Mouse (Mus musculus): ENCODE measurements at regions not wholly inside any gene's neighbourhood (a gene's known extent, or its start where the extent isn't known, plus 50 kb on each side); places are given as distances from the start of the nearest gene placed in this dataset.
A peak's percentile ranks its signal among the peaks of the same experiment; 100 is the strongest.
"Not testable (repeated sequence)": the region's sequence is repeated elsewhere in the genome, so short reads cannot be mapped to it uniquely, and the experiment has no call there.

DNA sequence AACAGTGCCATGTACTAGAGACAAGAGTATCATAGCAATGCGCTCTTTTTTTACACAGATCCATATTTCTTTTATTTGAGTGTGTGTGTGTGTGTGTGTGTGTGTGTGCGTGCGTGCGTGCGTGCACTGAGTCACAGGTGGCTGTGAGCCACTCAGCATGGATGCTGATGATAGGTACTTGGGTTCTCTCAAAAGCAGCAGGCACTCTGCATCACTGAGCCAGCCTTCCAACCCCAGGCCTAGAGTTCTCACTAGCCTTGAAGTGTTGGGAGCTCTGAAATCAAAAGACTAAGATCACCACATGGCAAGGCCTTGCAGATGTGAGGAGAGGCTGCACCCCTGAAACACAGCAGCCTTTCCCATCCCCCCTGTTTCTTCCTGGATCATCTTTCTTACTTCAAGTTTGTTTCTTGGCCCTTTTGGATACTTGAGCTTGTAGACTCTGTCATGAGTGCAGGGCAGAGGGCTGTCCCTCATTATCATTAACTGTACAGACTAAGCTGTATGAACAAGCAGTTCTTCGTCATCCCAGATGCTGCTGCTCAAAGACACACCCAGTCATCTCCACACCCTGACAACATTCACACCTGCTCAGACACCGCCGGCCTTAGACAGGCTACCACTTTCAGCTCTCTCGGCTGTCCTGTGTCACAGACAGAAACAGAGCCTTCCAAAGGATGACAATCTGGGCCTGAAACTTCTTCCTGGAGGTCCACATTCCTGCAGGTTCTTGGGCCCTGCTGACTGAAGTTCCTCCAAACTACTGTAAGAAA, 405.5 kb upstream of the Ercc4 start:
- peak overlapping the region; percentile 27 for H3K4me3 ChIP-seq (replicated peaks)
- peak overlapping the region; percentile 58 for H3K9ac ChIP-seq
- DNase-seq: peak; percentile 59
- H3K9me3 ChIP-seq (replicated peaks): no peaks in the 10 kb centered on the region
- peak overlapping the region; percentile 84 for H3K27ac ChIP-seq
- H3K36me3 ChIP-seq: no peaks in the 10 kb centered on the region
- H3K4me1 ChIP-seq (replicated peaks): peaks cover 19% of the 10 kb centered on the region
- 69% methylated on average over 9 of the region's 9 CpGs for WGBS (ENCODE audit: insufficient replicate concordance)
- H3K27me3 ChIP-seq: no peaks in the 10 kb centered on the region
- peak; percentile 99 for ATAC-seq (ENCODE audit: low read depth)
- H3K4me2 ChIP-seq: peak overlapping the region; percentile 44

DNA sequence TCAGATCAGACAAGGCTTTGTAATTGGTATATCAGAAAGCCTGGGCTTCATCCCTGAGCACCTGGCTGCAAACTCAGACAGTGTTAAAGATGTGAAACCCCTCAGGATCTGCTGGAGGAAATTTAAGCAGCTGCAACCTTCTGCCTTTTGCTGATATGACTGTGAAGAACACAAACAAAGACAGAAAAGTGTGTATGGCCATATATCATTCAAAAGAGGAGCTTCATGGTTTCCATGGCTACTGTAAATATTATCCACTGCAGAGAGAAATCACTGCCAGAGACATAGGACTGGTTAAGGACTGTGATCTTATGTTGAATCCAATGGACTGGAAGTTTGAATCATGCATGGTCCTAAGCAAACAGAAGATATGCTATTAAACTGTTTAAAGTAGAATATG, 402.6 kb upstream of the Ercc4 start:
- no peak for ATAC-seq (ENCODE audit: low read depth)

DNA sequence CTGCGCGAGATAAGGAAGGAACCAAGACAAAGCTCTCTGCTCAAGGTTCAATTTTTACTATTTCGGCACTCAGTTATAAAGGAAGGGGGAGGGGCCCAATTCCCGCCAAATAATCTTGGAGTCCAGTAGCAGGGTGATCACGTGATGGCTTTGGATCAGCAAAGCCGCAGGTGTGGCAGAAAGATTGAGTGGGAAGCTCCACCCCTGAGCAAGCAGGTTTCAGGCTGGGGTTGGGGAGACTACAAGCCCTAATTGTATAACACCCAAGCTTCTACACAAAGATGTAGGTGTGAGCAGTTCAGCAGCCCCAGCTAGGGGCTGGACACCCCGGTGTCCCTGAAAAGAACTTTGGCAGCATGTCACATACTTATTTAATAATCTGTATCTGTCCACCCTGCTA, 388.1 kb upstream of the Ercc4 start:
- 62% methylated on average over 6 of the region's 7 CpGs for WGBS (ENCODE audit: insufficient replicate concordance)
- not testable (repeated sequence) for H3K36me3 ChIP-seq; H3K9me3 ChIP-seq (replicated peaks); H3K4me3 ChIP-seq (replicated peaks); H3K9ac ChIP-seq; H3K4me2 ChIP-seq; H3K27me3 ChIP-seq; H3K27ac ChIP-seq
- ATAC-seq (ENCODE audit: low read depth): 0 out of 2 replicates have a peak, but pooled peaks have one; percentile 29
- DNase-seq: peak; percentile 49
- peaks cover 11% of the 10 kb centered on the region for H3K4me1 ChIP-seq (replicated peaks)

More for the DNA sequence above, 402.6 kb upstream of the Ercc4 start:
- Histone ChIP-seq H3K9ac (no peak overlapping the region), H3K4me1 (replicated peaks) (peaks cover 13% of the 10 kb centered on the region), H3K36me3 (no peaks in the 10 kb centered on the region), H3K27me3 (no peaks in the 10 kb centered on the region), H3K4me2 (no peak overlapping the region), H3K4me3 (replicated peaks) (no peak overlapping the region), H3K9me3 (replicated peaks) (no peaks in the 10 kb centered on the region), H3K27ac (no peak overlapping the region)
- DNase-seq: no peak

DNA sequence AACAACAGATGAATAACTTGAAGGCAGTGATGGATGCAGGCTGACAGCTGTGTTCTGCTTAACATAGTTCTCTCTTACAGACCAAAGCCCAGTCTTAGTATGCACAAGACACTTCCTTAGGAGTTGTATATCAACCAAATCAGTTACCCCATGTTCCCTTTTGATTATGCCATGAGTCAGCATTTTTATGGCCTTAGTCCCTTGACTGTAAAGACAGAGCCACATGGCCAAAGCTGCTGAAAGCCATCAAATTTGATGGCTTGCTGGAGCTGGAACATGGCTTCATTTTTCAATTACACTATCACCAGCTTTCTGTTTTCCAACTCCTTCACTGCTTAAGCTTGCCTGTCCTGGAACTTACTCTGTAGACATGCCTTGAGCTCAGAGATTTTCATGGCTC, 383.4 kb upstream of the Ercc4 start:
- Histone ChIP-seq H3K27ac (no peak overlapping the region), H3K4me3 (replicated peaks) (no peak overlapping the region), H3K36me3 (no peaks in the 10 kb centered on the region), H3K27me3 (no peaks in the 10 kb centered on the region), H3K4me2 (no peak overlapping the region), H3K4me1 (replicated peaks) (peaks cover 7% of the 10 kb centered on the region; the same call in 1 of the 2 replicates), H3K9ac (no peak overlapping the region), H3K9me3 (replicated peaks) (no peaks in the 10 kb centered on the region)
- peak; percentile 36; the same call in 1 of the 2 replicates for ATAC-seq (ENCODE audit: low read depth)
- DNase-seq: no peak

DNA sequence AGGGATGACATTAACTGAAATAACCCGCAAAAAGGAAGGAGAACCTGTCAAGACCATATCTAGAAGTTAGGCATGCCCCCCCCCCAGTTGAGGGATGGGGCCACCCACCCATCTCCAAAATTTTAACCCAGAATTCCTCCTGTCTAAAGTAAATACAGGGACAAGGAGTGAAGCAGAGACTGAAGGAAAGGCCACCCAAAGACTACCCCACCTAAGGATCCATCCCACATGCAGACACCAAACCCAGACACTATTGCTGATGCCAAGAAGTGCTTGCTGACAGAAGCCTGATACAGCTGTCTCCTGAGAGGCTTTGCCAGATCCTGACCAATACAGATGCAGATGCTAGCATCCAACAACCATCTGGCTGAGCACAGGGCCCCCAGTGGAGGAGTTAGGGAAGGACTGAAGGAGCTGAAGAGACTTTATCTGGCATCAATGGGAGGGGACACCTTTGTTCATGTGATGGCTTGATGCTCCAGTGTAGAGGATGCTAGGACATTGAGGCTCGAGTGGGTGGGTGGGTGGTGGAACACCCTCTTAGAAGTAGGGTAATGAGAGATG, 379.2 kb upstream of the Ercc4 start:
- H3K9ac ChIP-seq; H3K27ac ChIP-seq; H3K27me3 ChIP-seq; H3K4me2 ChIP-seq; ATAC-seq (ENCODE audit: low read depth); DNase-seq; H3K4me1 ChIP-seq (replicated peaks); H3K4me3 ChIP-seq (replicated peaks); H3K36me3 ChIP-seq; H3K9me3 ChIP-seq (replicated peaks): not testable (repeated sequence)
- WGBS (ENCODE audit: insufficient replicate concordance): 45% methylated on average over 2 of the region's 2 CpGs

DNA sequence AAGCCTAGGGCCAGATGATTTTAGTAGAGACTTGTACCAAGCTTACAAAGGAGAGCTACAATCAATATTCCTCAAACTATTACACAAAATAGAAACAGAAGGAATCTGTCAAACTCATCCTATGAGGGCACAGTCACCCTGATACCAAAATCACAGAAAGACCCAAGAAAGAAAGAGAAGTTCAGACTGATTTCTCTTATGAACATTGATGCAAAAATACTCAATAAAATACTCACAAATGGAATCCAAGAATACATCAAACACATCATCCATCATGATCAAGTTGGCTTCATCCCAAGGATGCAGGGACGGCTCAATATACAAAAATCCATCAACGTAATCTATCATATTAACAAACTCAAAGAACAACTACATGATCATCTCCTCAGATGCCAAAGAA, 377.9 kb upstream of the Ercc4 start:
- Histone ChIP-seq H3K4me1 (replicated peaks) (no peaks in the 10 kb centered on the region), H3K27me3 (no peaks in the 10 kb centered on the region), H3K9me3 (replicated peaks) (no peaks in the 10 kb centered on the region), H3K9ac (no peak overlapping the region), H3K27ac (no peak overlapping the region), H3K4me3 (replicated peaks) (no peak overlapping the region), H3K4me2 (no peak overlapping the region), H3K36me3 (no peaks in the 10 kb centered on the region)
- ATAC-seq (ENCODE audit: low read depth) (no peak), DNase-seq (no peak)
- WGBS (ENCODE audit: insufficient replicate concordance): 50% methylated on average over 2 of the region's 2 CpGs

DNA sequence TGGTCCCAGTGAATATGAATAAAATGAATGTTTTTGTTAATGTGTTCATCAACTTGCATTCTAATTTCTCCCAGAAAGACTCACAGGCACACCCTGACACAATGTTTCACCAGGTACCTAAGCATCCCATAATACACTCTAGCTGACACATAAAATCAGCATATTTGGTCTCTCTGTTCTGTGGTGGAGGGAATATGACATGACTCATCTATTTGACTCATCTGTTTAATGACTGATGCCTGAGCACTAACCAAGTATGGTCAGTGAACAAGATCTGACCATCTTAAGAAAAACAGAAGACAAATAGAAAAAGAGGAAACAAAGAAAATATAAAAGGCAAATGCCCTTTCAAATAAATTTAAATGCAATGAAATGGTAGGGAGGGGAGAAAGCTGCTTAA, 367.0 kb upstream of the Ercc4 start:
- H3K9me3 ChIP-seq (replicated peaks): no peaks in the 10 kb centered on the region
- no peaks in the 10 kb centered on the region for H3K36me3 ChIP-seq
- no peak overlapping the region for H3K9ac ChIP-seq
- DNase-seq (no peak), ATAC-seq (ENCODE audit: low read depth) (no peak)
- no peak overlapping the region for H3K4me2 ChIP-seq
- H3K27me3 ChIP-seq: no peaks in the 10 kb centered on the region
- no peak overlapping the region for H3K27ac ChIP-seq
- no peaks in the 10 kb centered on the region for H3K4me1 ChIP-seq (replicated peaks)
- no peak overlapping the region for H3K4me3 ChIP-seq (replicated peaks)

DNA sequence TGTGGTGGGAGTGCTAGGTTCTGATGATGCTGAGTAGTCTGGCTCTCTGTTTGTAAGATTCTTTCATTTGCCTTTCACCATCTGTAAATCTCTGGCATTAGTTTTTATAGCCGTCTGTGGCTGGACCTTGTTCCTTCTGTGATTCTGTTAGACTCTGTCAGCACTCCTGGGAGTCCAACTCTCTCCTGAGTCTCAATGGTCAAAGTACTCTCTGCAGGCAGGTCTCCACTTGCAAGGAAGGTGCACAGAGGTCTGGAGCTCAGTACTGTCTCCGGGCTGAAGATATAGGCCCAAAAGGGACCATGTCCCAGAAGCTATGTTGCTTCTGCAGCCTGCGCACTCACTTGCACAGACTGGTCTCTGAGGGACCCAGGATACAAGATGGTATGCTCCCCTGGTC, 356.3 kb upstream of the Ercc4 start:
- WGBS (ENCODE audit: insufficient replicate concordance): 68% methylated on average over 3 of the region's 3 CpGs
- no peaks in the 10 kb centered on the region for H3K4me1 ChIP-seq (replicated peaks)
- H3K27ac ChIP-seq: no peak overlapping the region
- H3K4me2 ChIP-seq: no peak overlapping the region
- no peaks in the 10 kb centered on the region for H3K27me3 ChIP-seq
- no peaks in the 10 kb centered on the region for H3K9me3 ChIP-seq (replicated peaks)
- H3K36me3 ChIP-seq: no peaks in the 10 kb centered on the region
- H3K9ac ChIP-seq: no peak overlapping the region
- DNase-seq (no peak), ATAC-seq (ENCODE audit: low read depth) (no peak)
- no peak overlapping the region for H3K4me3 ChIP-seq (replicated peaks)

DNA sequence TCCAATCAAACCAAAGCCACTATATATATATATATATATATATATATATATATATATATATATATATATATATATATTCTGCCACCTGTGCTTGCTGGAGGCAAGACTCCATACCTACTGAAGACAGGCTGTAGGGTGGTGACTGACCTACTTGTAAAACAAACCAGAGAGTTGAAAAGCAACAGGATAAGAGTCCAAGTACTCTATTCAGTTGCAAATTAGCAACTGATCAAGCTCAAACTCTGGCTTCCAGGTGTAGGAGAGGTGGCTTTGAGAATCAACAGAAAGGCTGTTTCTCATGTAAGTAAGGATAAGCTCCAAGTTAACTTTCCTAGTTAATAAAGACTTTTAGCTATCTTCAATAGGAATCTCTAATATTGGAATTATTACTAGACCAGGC, 355.1 kb upstream of the Ercc4 start:
- Histone ChIP-seq H3K27ac (no peak overlapping the region), H3K36me3 (no peaks in the 10 kb centered on the region), H3K9ac (no peak overlapping the region), H3K9me3 (replicated peaks) (no peaks in the 10 kb centered on the region), H3K27me3 (no peaks in the 10 kb centered on the region), H3K4me1 (replicated peaks) (no peaks in the 10 kb centered on the region), H3K4me2 (no peak overlapping the region), H3K4me3 (replicated peaks) (no peak overlapping the region)
- DNase-seq (no peak), ATAC-seq (ENCODE audit: low read depth) (no peak)

DNA sequence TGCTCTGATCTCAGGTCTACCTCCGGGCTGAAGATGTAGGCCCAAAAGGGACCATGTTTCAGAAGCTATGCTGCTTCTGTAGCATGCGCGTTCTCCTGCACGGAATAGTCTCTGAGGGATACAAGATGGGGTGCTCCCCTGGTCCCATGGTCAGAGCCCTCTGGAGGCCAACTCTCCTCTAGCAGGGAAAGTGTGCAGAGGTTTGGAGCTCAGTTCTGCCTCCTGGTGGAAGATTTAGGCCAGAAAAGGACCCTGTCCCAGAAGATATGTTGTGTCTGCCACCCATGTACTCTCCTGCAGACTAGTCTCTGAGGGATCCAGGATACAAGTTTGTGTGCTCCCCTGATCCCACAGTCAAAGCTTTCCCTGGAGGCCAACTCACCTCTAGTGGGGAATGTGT, 350.9 kb upstream of the Ercc4 start:
- 78% methylated on average over 4 of the region's 4 CpGs for WGBS (ENCODE audit: insufficient replicate concordance)
- DNase-seq: no peak
- Histone ChIP-seq H3K9ac (no peak overlapping the region), H3K9me3 (replicated peaks) (no peaks in the 10 kb centered on the region), H3K36me3 (no peaks in the 10 kb centered on the region), H3K4me1 (replicated peaks) (no peaks in the 10 kb centered on the region), H3K4me2 (no peak overlapping the region), H3K27me3 (no peaks in the 10 kb centered on the region), H3K4me3 (replicated peaks) (no peak overlapping the region), H3K27ac (no peak overlapping the region)
- ATAC-seq (ENCODE audit: low read depth): no peak

DNA sequence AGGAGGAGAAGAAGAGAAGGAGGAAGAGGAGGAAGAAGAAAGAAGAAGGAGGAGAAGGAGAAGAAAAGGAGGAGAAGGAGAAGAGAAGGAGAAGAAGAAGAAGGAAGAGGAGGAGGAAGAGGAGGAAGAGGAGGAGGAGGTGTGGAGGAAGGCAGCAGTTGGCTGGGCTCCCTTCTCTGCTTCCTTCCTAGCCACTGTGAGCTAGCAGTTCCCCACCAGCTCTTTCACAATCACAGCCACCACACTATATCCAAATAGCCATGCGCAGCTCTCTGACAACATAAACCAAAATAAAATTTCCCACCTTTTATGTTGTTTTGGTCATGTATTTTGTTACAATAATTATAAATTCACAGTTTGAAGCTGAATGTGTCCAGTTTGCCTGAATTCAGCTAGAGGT, 345.3 kb upstream of the Ercc4 start:
- WGBS (ENCODE audit: insufficient replicate concordance): 78% methylated on average over 1 of the region's 1 CpGs

DNA sequence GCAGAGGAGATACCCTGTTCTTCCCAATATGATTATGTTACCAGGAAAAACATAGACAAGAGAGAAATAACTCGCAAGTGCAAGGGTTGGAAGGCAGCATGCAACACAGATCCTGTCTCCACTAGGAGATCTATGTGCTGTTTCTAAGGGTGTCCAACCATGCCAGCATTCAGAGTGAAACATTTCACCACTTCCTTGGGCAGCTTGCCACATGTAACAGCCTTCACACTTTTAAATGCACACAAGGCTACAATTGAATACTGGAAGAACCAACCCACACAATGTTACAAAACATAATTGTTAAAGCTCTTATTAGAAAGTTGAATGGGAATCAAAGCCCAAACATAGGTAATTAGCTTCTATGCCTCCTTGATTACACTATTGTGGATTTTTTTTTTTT, 344.9 kb upstream of the Ercc4 start:
- Histone ChIP-seq H3K36me3 (no peaks in the 10 kb centered on the region), H3K9me3 (replicated peaks) (no peaks in the 10 kb centered on the region), H3K9ac (no peak overlapping the region), H3K4me3 (replicated peaks) (no peak overlapping the region), H3K27ac (no peak overlapping the region), H3K4me1 (replicated peaks) (no peaks in the 10 kb centered on the region), H3K4me2 (no peak overlapping the region), H3K27me3 (no peaks in the 10 kb centered on the region)
- DNase-seq: no peak
- ATAC-seq (ENCODE audit: low read depth): no peak
- 51% methylated on average over 1 of the region's 1 CpGs for WGBS (ENCODE audit: insufficient replicate concordance)

More for the DNA sequence above, 345.3 kb upstream of the Ercc4 start:
- no peak for ATAC-seq (ENCODE audit: low read depth)
- no peak overlapping the region for H3K9ac ChIP-seq
- no peaks in the 10 kb centered on the region for H3K36me3 ChIP-seq
- DNase-seq: no peak
- H3K27ac ChIP-seq: no peak overlapping the region
- H3K9me3 ChIP-seq (replicated peaks): no peaks in the 10 kb centered on the region
- no peaks in the 10 kb centered on the region for H3K4me1 ChIP-seq (replicated peaks)
- no peak overlapping the region for H3K4me2 ChIP-seq
- H3K27me3 ChIP-seq: no peaks in the 10 kb centered on the region
- H3K4me3 ChIP-seq (replicated peaks): no peak overlapping the region
